Mouse (Mus musculus) E14TG2a.4 (cell line): ENCODE data around the gene A930009A15Rik.

Experiments
- CTCF ChIP-seq: conservative IDR thresholded peaks from 2 replicates; pipeline ENCODE4 v1.5.1; 2014; ENCODE audit warnings: low read length
- NANOG ChIP-seq: IDR thresholded peaks from 2 replicates; pipeline ENCODE4 v1.6.1; 2014; ENCODE audit warnings: borderline replicate concordance, low read length, mixed read lengths
- POU5F1 ChIP-seq: IDR thresholded peaks from 2 replicates; pipeline ENCODE4 v1.6.1; 2014; ENCODE audit warnings: low read length, borderline replicate concordance

GRCm38 (mm10) chr10:115571734-115572440, 2.1 kb downstream of the A930009A15Rik start:
- TF ChIP-seq CTCF = no peak
- TF ChIP-seq NANOG = no peak
- TF ChIP-seq POU5F1 = no peak
